Mouse (Mus musculus): ENCODE measurements around the gene Fpr2. TPM values are rescaled to one million over a fixed set of nuclear protein-coding genes. Genes with fewer than 3 reads are reported as not detected.

Gene Fpr2
- polyA plus RNA-seq, 1 experiment, result not detected

DNA sequence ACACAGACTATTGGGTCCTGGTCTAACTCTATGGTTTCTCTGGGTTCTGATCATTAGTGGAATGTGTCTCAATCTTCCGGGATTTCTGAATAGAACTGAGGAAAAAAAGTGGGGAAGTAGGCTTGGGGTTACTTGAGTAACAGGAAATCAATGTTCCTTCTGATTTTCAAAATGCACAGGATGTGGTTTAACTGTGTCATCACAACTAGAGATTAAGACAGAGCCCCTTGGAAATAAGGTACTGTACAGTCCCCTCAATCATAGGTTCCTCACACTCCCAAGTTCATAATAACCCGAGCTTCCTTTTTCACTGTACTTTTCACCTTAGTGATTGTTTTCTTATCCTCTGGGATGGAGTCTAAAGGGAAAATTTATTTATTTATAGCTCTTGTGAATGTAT lies 15.9 kb upstream of the Fpr2 start:
- Histone ChIP-seq H3K9me3 (replicated peaks; ENCODE audit: control insufficient read depth, insufficient read depth, low read length, poor library complexity, severe bottlenecking) (no peaks in the 10 kb centered on the region), H3K9ac (ENCODE audit: low read depth, poor library complexity, severe bottlenecking) (no peak overlapping the region)
- TF ChIP-seq POLR2A (IDR thresholded peaks at IDR 0.05; ENCODE audit: insufficient read depth, low read length) (no peak), CTCF (IDR thresholded peaks at IDR 0.05; ENCODE audit: low read depth, low read length) (no peak), EP300 (IDR thresholded peaks at IDR 0.05; ENCODE audit: insufficient read depth, low read depth, low read length) (no peak)

GRCm38 (mm10) chr17:17879347-17879746 lies 8.3 kb upstream of the Fpr2 start:
- H3K27me3 ChIP-seq (ENCODE audit: control insufficient read depth, insufficient read depth, low read length, poor library complexity, severe bottlenecking), result no peaks in the 10 kb centered on the region
- no peak for TF ChIP-seq POLR2A (IDR thresholded peaks at IDR 0.05; ENCODE audit: insufficient read depth, low read length)
- TF ChIP-seq EP300 (IDR thresholded peaks at IDR 0.05; ENCODE audit: insufficient read depth, low read depth, low read length), result no peak
- no peak for TF ChIP-seq CTCF (IDR thresholded peaks at IDR 0.05; ENCODE audit: low read depth, low read length)
- H3K4me3 ChIP-seq (ENCODE audit: low read depth, low read length), result no peak overlapping the region
- no peak overlapping the region for H3K9ac ChIP-seq (ENCODE audit: low read depth, poor library complexity, severe bottlenecking)
- no peaks in the 10 kb centered on the region for H3K4me1 ChIP-seq (ENCODE audit: control insufficient read depth, insufficient read depth, low read length)
- no peaks in the 10 kb centered on the region for H3K9me3 ChIP-seq (replicated peaks; ENCODE audit: control insufficient read depth, insufficient read depth, low read length, poor library complexity, severe bottlenecking)
- H3K36me3 ChIP-seq (ENCODE audit: control insufficient read depth, insufficient read depth, low read length, poor library complexity, severe bottlenecking), result no peaks in the 10 kb centered on the region
- H3K27ac ChIP-seq (ENCODE audit: insufficient read depth, low read length), result no peak overlapping the region

More for the DNA sequence above, 15.9 kb upstream of the Fpr2 start:
- Histone ChIP-seq H3K4me1 (ENCODE audit: control insufficient read depth, insufficient read depth, low read length) (no peaks in the 10 kb centered on the region), H3K27ac (ENCODE audit: insufficient read depth, low read length) (no peak overlapping the region), H3K36me3 (ENCODE audit: control insufficient read depth, insufficient read depth, low read length, poor library complexity, severe bottlenecking) (no peaks in the 10 kb centered on the region), H3K4me3 (ENCODE audit: low read depth, low read length) (no peak overlapping the region), H3K27me3 (ENCODE audit: control insufficient read depth, insufficient read depth, low read length, poor library complexity, severe bottlenecking) (no peaks in the 10 kb centered on the region)

GRCm38 (mm10) chr17:17882672-17883071 lies 5.0 kb upstream of the Fpr2 start:
- Histone ChIP-seq H3K27me3 (ENCODE audit: control insufficient read depth, insufficient read depth, low read length, poor library complexity, severe bottlenecking) (no peaks in the 10 kb centered on the region), H3K4me1 (ENCODE audit: control insufficient read depth, insufficient read depth, low read length) (no peaks in the 10 kb centered on the region), H3K4me3 (ENCODE audit: low read depth, low read length) (no peak overlapping the region), H3K9ac (ENCODE audit: low read depth, poor library complexity, severe bottlenecking) (no peak overlapping the region), H3K36me3 (ENCODE audit: control insufficient read depth, insufficient read depth, low read length, poor library complexity, severe bottlenecking) (no peaks in the 10 kb centered on the region), H3K27ac (ENCODE audit: insufficient read depth, low read length) (no peak overlapping the region), H3K9me3 (replicated peaks; ENCODE audit: control insufficient read depth, insufficient read depth, low read length, poor library complexity, severe bottlenecking) (no peaks in the 10 kb centered on the region)
- no peak for TF ChIP-seq EP300 (IDR thresholded peaks at IDR 0.05; ENCODE audit: insufficient read depth, low read depth, low read length)
- no peak for TF ChIP-seq CTCF (IDR thresholded peaks at IDR 0.05; ENCODE audit: low read depth, low read length)
- TF ChIP-seq POLR2A (IDR thresholded peaks at IDR 0.05; ENCODE audit: insufficient read depth, low read length), result no peak

DNA sequence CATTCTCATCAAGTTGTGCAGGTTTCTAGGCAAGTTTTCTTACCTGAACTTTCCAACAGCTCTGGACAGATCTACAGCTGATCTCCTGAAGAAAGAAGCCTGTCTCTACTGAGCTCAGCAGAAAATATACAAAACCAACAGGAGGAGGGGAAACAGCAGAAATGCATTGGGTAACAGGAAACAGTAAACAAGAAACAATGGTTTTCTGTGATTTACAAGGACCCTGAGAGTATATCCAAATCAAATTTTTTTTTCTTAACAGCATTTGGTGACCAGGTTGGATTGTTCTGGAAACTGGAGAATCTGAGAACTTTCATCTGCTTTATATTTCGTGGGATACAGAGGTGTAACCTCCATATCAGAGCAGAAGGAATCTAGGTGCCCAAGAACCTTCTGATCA lies 3.8 kb upstream of the Fpr2 start, which contains the start of gene Fpr1:
Gene Fpr1 (minus strand): TSS at position 101 of the 400 bp plus-strand sequence.
- Histone ChIP-seq H3K9ac (ENCODE audit: low read depth, poor library complexity, severe bottlenecking) (no peak within 1 kb of the TSS), H3K36me3 (ENCODE audit: control insufficient read depth, insufficient read depth, low read length, poor library complexity, severe bottlenecking) (no peaks in the 10 kb centered on the region), H3K4me1 (ENCODE audit: control insufficient read depth, insufficient read depth, low read length) (no peaks in the 10 kb centered on the region), H3K4me3 (ENCODE audit: low read depth, low read length) (no peak within 1 kb of the TSS), H3K27ac (ENCODE audit: insufficient read depth, low read length) (no peak within 1 kb of the TSS), H3K27me3 (ENCODE audit: control insufficient read depth, insufficient read depth, low read length, poor library complexity, severe bottlenecking) (no peaks in the 10 kb centered on the region), H3K9me3 (replicated peaks; ENCODE audit: control insufficient read depth, insufficient read depth, low read length, poor library complexity, severe bottlenecking) (no peaks in the 10 kb centered on the region)
- TF ChIP-seq EP300 (IDR thresholded peaks at IDR 0.05; ENCODE audit: insufficient read depth, low read depth, low read length), result no peak
- no peak for TF ChIP-seq POLR2A (IDR thresholded peaks at IDR 0.05; ENCODE audit: insufficient read depth, low read length)
- no peak for TF ChIP-seq CTCF (IDR thresholded peaks at IDR 0.05; ENCODE audit: low read depth, low read length)

DNA sequence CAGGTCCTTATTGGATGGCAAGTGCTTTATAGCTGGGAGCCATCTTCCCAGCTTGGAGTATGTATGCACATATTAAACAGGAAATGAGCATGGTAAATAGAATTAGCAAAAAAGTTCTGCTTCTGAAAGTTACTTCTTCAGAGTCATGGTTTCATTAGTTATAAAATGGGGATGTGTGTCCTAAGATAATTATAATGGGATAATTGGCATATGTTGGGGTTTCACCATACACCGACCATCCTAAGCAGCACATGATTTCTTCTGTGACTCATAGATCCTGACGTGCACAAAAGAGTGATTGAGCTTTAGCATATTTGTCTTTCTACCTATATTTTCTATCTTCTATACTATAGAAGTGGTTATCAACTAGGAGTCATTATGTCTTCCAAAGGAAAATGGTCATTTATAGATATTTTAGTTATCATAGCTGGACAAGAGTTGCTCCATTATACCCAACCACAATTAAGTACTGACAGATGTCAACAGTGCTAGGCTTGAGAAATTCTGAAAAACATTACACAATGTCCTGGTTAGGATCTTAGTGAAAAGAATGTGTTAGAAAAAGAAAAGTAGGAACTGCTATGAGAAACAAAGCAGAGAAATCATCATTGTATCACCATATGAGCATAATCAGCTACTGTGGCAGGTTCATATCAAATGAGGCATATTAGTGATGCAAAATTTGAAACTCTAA lies 2.3 kb downstream of the Fpr2 start:
- H3K9ac ChIP-seq (ENCODE audit: low read depth, poor library complexity, severe bottlenecking), result no peak overlapping the region
- H3K27me3 ChIP-seq (ENCODE audit: control insufficient read depth, insufficient read depth, low read length, poor library complexity, severe bottlenecking), result no peaks in the 10 kb centered on the region
- no peak overlapping the region for H3K27ac ChIP-seq (ENCODE audit: insufficient read depth, low read length)
- TF ChIP-seq POLR2A (IDR thresholded peaks at IDR 0.05; ENCODE audit: insufficient read depth, low read length), result no peak
- no peak for TF ChIP-seq CTCF (IDR thresholded peaks at IDR 0.05; ENCODE audit: low read depth, low read length)
- TF ChIP-seq EP300 (IDR thresholded peaks at IDR 0.05; ENCODE audit: insufficient read depth, low read depth, low read length), result no peak
- no peaks in the 10 kb centered on the region for H3K4me1 ChIP-seq (ENCODE audit: control insufficient read depth, insufficient read depth, low read length)
- H3K4me3 ChIP-seq (ENCODE audit: low read depth, low read length), result no peak overlapping the region
- no peaks in the 10 kb centered on the region for H3K9me3 ChIP-seq (replicated peaks; ENCODE audit: control insufficient read depth, insufficient read depth, low read length, poor library complexity, severe bottlenecking)
- H3K36me3 ChIP-seq (ENCODE audit: control insufficient read depth, insufficient read depth, low read length, poor library complexity, severe bottlenecking), result no peaks in the 10 kb centered on the region

DNA sequence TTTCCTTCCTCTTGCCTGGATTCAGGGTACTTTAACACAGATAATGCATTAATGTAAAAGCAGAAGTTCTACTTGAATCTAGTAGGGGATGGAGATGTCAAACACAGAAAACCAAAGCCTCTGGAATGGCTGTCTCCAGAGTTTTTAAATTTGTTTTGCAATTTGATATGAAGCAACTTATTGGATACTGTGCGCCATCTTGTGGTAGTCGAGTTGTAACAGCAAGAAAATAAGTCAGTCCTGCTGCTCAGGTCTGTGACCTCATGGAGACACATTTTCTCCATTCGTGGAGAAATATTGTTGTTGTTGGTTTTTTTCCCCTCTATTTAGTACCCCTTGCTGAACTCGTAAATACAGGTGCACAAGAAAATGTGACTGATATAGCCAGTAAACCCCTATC lies 8.4 kb downstream of the Fpr2 start:
- TF ChIP-seq POLR2A (IDR thresholded peaks at IDR 0.05; ENCODE audit: insufficient read depth, low read length), result no peak
- TF ChIP-seq EP300 (IDR thresholded peaks at IDR 0.05; ENCODE audit: insufficient read depth, low read depth, low read length), result no peak
- no peak for TF ChIP-seq CTCF (IDR thresholded peaks at IDR 0.05; ENCODE audit: low read depth, low read length)
- Histone ChIP-seq H3K4me1 (ENCODE audit: control insufficient read depth, insufficient read depth, low read length) (no peaks in the 10 kb centered on the region), H3K4me3 (ENCODE audit: low read depth, low read length) (no peak overlapping the region), H3K27ac (ENCODE audit: insufficient read depth, low read length) (no peak overlapping the region), H3K36me3 (ENCODE audit: control insufficient read depth, insufficient read depth, low read length, poor library complexity, severe bottlenecking) (no peaks in the 10 kb centered on the region), H3K27me3 (ENCODE audit: control insufficient read depth, insufficient read depth, low read length, poor library complexity, severe bottlenecking) (no peaks in the 10 kb centered on the region), H3K9me3 (replicated peaks; ENCODE audit: control insufficient read depth, insufficient read depth, low read length, poor library complexity, severe bottlenecking) (no peaks in the 10 kb centered on the region), H3K9ac (ENCODE audit: low read depth, poor library complexity, severe bottlenecking) (no peak overlapping the region)
